Mouse (Mus musculus) ES-E14 (cell line): ENCODE results near the gene Lclat1.

Source experiments
- CHD2 ChIP-seq: IDR thresholded peaks from 2 replicates; pipeline ENCODE4 v1.6.1; 2014; ENCODE audit warnings: mild to moderate bottlenecking, low read depth, low read length, inconsistent platforms
- HCFC1 ChIP-seq: IDR thresholded peaks from 2 replicates; pipeline ENCODE4 v1.6.1; 2012; ENCODE audit warnings: low read length, inconsistent platforms, borderline replicate concordance; ENCODE audit not compliant: insufficient read depth
- MAFK ChIP-seq: IDR thresholded peaks from 2 replicates; pipeline ENCODE4 v1.6.1; 2014; ENCODE audit warnings: mild to moderate bottlenecking, low read depth, low read length, inconsistent platforms; ENCODE audit not compliant: insufficient read depth
- ZC3H11A ChIP-seq: IDR thresholded peaks from 2 replicates; pipeline ENCODE4 v1.6.1; 2012; ENCODE audit warnings: low read depth, mild to moderate bottlenecking, inconsistent platforms, low read length, borderline replicate concordance
- ZNF384 ChIP-seq: IDR thresholded peaks from 2 replicates; pipeline ENCODE4 v1.6.1; 2012; ENCODE audit warnings: low read depth, low read length, inconsistent platforms

DNA sequence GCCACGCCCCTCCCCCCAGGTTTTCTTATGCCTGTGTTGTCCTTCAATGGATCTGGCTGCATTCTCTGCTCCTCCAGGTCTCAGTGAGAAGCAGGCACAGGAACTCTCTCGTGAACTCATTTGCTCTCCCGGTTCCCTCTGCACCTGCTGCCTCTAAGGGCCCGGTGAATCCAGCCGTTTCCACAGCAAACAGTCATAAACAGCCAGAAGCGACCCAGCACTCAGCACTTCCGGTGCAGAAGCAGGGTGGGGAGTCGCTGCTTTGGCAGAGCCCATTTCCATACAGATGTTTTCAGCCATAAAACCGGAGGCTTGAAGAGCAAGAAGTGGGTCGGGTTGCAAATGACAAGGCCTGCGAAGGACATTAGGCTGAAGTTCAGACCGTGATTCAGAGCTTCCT is 150.8 kb downstream of the Lclat1 start:
- TF ChIP-seq MAFK, result no peak
- no peak for TF ChIP-seq ZNF384
- no peak for TF ChIP-seq CHD2
- no peak for TF ChIP-seq HCFC1
- no peak for TF ChIP-seq ZC3H11A
